Mouse (Mus musculus): Measurements from ENCODE around the gene Olfr449. TPM values are rescaled to one million over a fixed set of nuclear protein-coding genes. Genes with fewer than 3 reads are reported as not detected.

The Olfr449 gene
- not detected in 2 replicates for polyA plus RNA-seq (2015; fragmentation: Nextera tagmentation; extraction: Ambion mirVana)

- ATAC-seq (ENCODE audit: low read depth), result no peak
- DNase-seq, result no peak
- no peaks in the 10 kb centered on the region for H3K27me3 ChIP-seq
Measured at GRCm38 (mm10) chr6:42834084-42834483, at the start of gene Olfr449. Gene Olfr449, plus strand, starts transcription at chr6:42834384.

GRCm38 (mm10) chr6:42784793-42785192, 49.4 kb upstream of the Olfr449 start, which contains the start of gene Olfr452:
Gene Olfr452, plus strand, starts transcription at chr6:42785093.
- no peaks in the 10 kb centered on the region for H3K4me1 ChIP-seq (replicated peaks)
- H3K4me2 ChIP-seq, result no peak within 1 kb of the TSS
- H3K9ac ChIP-seq, result no peak within 1 kb of the TSS
- ATAC-seq (ENCODE audit: low read depth) (no peak), DNase-seq (no peak)
- no peaks in the 10 kb centered on the region for H3K9me3 ChIP-seq (replicated peaks)
- H3K4me3 ChIP-seq (replicated peaks), result no peak within 1 kb of the TSS
- H3K27me3 ChIP-seq, result no peaks in the 10 kb centered on the region
- no peak within 1 kb of the TSS for H3K27ac ChIP-seq
- H3K36me3 ChIP-seq, result no peaks in the 10 kb centered on the region

More at GRCm38 (mm10) chr6:42834084-42834483, at the start of gene Olfr449:
- Histone ChIP-seq H3K4me1 (replicated peaks) (no peaks in the 10 kb centered on the region), H3K27ac (no peak within 1 kb of the TSS), H3K4me3 (replicated peaks) (no peak within 1 kb of the TSS), H3K9me3 (replicated peaks) (no peaks in the 10 kb centered on the region), H3K9ac (no peak within 1 kb of the TSS), H3K36me3 (no peaks in the 10 kb centered on the region), H3K4me2 (no peak within 1 kb of the TSS)

GRCm38 (mm10) chr6:42790247-42790948, 43.8 kb upstream of the Olfr449 start:
- no peak overlapping the region for H3K4me2 ChIP-seq
- H3K9me3 ChIP-seq (replicated peaks), result no peaks in the 10 kb centered on the region
- H3K4me3 ChIP-seq (replicated peaks), result no peak overlapping the region
- no peak overlapping the region for H3K27ac ChIP-seq
- no peak overlapping the region for H3K9ac ChIP-seq
- no peaks in the 10 kb centered on the region for H3K27me3 ChIP-seq
- ATAC-seq (ENCODE audit: low read depth) (no peak), DNase-seq (no peak)
- no peaks in the 10 kb centered on the region for H3K36me3 ChIP-seq
- no peaks in the 10 kb centered on the region for H3K4me1 ChIP-seq (replicated peaks)
- 38% methylated on average over 4 of the region's 4 CpGs for WGBS (ENCODE audit: insufficient replicate concordance)

GRCm38 (mm10) chr6:42790949-42791556, 43.1 kb upstream of the Olfr449 start:
- 64% methylated on average over 9 of the region's 9 CpGs for WGBS (ENCODE audit: insufficient replicate concordance)
- ATAC-seq (ENCODE audit: low read depth), result no peak
- Histone ChIP-seq H3K9me3 (replicated peaks) (no peaks in the 10 kb centered on the region), H3K4me3 (replicated peaks) (no peak overlapping the region), H3K36me3 (no peaks in the 10 kb centered on the region), H3K27me3 (no peaks in the 10 kb centered on the region), H3K27ac (no peak overlapping the region), H3K9ac (no peak overlapping the region), H3K4me2 (no peak overlapping the region), H3K4me1 (replicated peaks) (no peaks in the 10 kb centered on the region)
- no peak for DNase-seq

- Histone ChIP-seq H3K27me3 (no peaks in the 10 kb centered on the region), H3K4me1 (replicated peaks) (no peaks in the 10 kb centered on the region), H3K27ac (no peak overlapping the region), H3K4me2 (no peak overlapping the region), H3K9ac (no peak overlapping the region), H3K9me3 (replicated peaks) (no peaks in the 10 kb centered on the region), H3K36me3 (no peaks in the 10 kb centered on the region), H3K4me3 (replicated peaks) (no peak overlapping the region)
- DNase-seq (no peak), ATAC-seq (ENCODE audit: low read depth) (no peak)
- 75% methylated on average over 3 of the region's 3 CpGs for WGBS (ENCODE audit: insufficient replicate concordance)
Measured at GRCm38 (mm10) chr6:42794982-42795381, 39.2 kb upstream of the Olfr449 start.

GRCm38 (mm10) chr6:42811639-42812038, 22.5 kb upstream of the Olfr449 start, which contains the start of gene Olfr450:
Gene Olfr450, plus strand, starts transcription at chr6:42811939.
- H3K4me2 ChIP-seq, result no peak within 1 kb of the TSS
- H3K27ac ChIP-seq, result no peak within 1 kb of the TSS
- no peak for DNase-seq
- 70% methylated on average over 1 of the region's 1 CpGs for WGBS (ENCODE audit: insufficient replicate concordance)
- H3K9ac ChIP-seq, result no peak within 1 kb of the TSS
- H3K27me3 ChIP-seq, result no peaks in the 10 kb centered on the region
- no peaks in the 10 kb centered on the region for H3K9me3 ChIP-seq (replicated peaks)
- H3K4me1 ChIP-seq (replicated peaks), result no peaks in the 10 kb centered on the region
- ATAC-seq (ENCODE audit: low read depth), result no peak
- H3K36me3 ChIP-seq, result no peaks in the 10 kb centered on the region
- H3K4me3 ChIP-seq (replicated peaks), result no peak within 1 kb of the TSS

- H3K4me3 ChIP-seq (replicated peaks), result no peak overlapping the region
- no peaks in the 10 kb centered on the region for H3K9me3 ChIP-seq (replicated peaks)
- no peaks in the 10 kb centered on the region for H3K4me1 ChIP-seq (replicated peaks)
- H3K27ac ChIP-seq, result no peak overlapping the region
- H3K36me3 ChIP-seq, result no peaks in the 10 kb centered on the region
- 10% methylated on average over 4 of the region's 4 CpGs for WGBS (ENCODE audit: insufficient replicate concordance)
- no peak overlapping the region for H3K9ac ChIP-seq
- no peaks in the 10 kb centered on the region for H3K27me3 ChIP-seq
- H3K4me2 ChIP-seq, result no peak overlapping the region
- DNase-seq, result peak; percentile 0
- no peak for ATAC-seq (ENCODE audit: low read depth)
Measured at GRCm38 (mm10) chr6:42860222-42860819, 26.1 kb downstream of the Olfr449 start.

GRCm38 (mm10) chr6:42869695-42870094, 35.5 kb downstream of the Olfr449 start:
- ATAC-seq (ENCODE audit: low read depth) (no peak), DNase-seq (no peak)
- whole genome bisulfite sequencing (ENCODE audit: insufficient replicate concordance), result 63% methylated on average over 3 of the region's 3 CpGs
- Histone ChIP-seq H3K9me3 (replicated peaks) (no peaks in the 10 kb centered on the region), H3K27me3 (no peaks in the 10 kb centered on the region), H3K9ac (no peak overlapping the region), H3K4me1 (replicated peaks) (no peaks in the 10 kb centered on the region), H3K36me3 (no peaks in the 10 kb centered on the region), H3K27ac (no peak overlapping the region), H3K4me3 (replicated peaks) (no peak overlapping the region), H3K4me2 (no peak overlapping the region)

- H3K36me3 ChIP-seq, result no peaks in the 10 kb centered on the region
Measured at GRCm38 (mm10) chr6:42876323-42876722, 42.1 kb downstream of the Olfr449 start.

More at GRCm38 (mm10) chr6:42876323-42876722, 42.1 kb downstream of the Olfr449 start:
- no peaks in the 10 kb centered on the region for H3K9me3 ChIP-seq (replicated peaks)
- H3K4me1 ChIP-seq (replicated peaks), result no peaks in the 10 kb centered on the region
- ATAC-seq (ENCODE audit: low read depth) (no peak), DNase-seq (no peak)
- H3K4me3 ChIP-seq (replicated peaks), result no peak overlapping the region
- H3K27me3 ChIP-seq, result no peaks in the 10 kb centered on the region
- no peak overlapping the region for H3K9ac ChIP-seq
- no peak overlapping the region for H3K27ac ChIP-seq
- no peak overlapping the region for H3K4me2 ChIP-seq

Other genes starting within 250 kb of the Olfr449 start
- gene Tcaf3, start 236.7 kb upstream of the Olfr449 start, polyA plus RNA-seq (2015; fragmentation: Nextera tagmentation; extraction: Ambion mirVana), result not detected in 2 replicates
- 0.24 and 0.27 TPM in 2 replicates for gene Tcaf2, start 189.1 kb upstream of the Olfr449 start, polyA plus RNA-seq (2015; fragmentation: Nextera tagmentation; extraction: Ambion mirVana)
- gene Tcaf1, start 124.3 kb upstream of the Olfr449 start, polyA plus RNA-seq (2015; fragmentation: Nextera tagmentation; extraction: Ambion mirVana), result 6.0 and 7.8 TPM in 2 replicates
- not detected in 2 replicates for gene Olfr453, start 95.0 kb upstream of the Olfr449 start, polyA plus RNA-seq (2015; fragmentation: Nextera tagmentation; extraction: Ambion mirVana)
- gene Olfr38, start 78.0 kb upstream of the Olfr449 start, polyA plus RNA-seq (2015; fragmentation: Nextera tagmentation; extraction: Ambion mirVana), result not detected in 2 replicates
- gene Olfr452, start 49.3 kb upstream of the Olfr449 start, polyA plus RNA-seq (2015; fragmentation: Nextera tagmentation; extraction: Ambion mirVana), result not detected in 2 replicates
- gene Olfr450, start 22.4 kb upstream of the Olfr449 start, polyA plus RNA-seq (2015; fragmentation: Nextera tagmentation; extraction: Ambion mirVana), result not detected in 2 replicates
- gene Olfr448, start 56.1 kb downstream of the Olfr449 start, polyA plus RNA-seq (2015; fragmentation: Nextera tagmentation; extraction: Ambion mirVana), result not detected in 2 replicates
- gene Olfr447, start 74.5 kb downstream of the Olfr449 start, polyA plus RNA-seq (2015; fragmentation: Nextera tagmentation; extraction: Ambion mirVana), result not detected in 2 replicates
- not detected in 2 replicates for gene Olfr446, start 87.0 kb downstream of the Olfr449 start, polyA plus RNA-seq (2015; fragmentation: Nextera tagmentation; extraction: Ambion mirVana)
- gene Olfr444, start 114.7 kb downstream of the Olfr449 start, polyA plus RNA-seq (2015; fragmentation: Nextera tagmentation; extraction: Ambion mirVana), result not detected in 2 replicates